Mouse (Mus musculus) midbrain, embryonic 14.5 days (tissue): ENCODE measurements around the gene Mapkapk2. TPM values are rescaled to one million over a fixed set of nuclear protein-coding genes. Genes with fewer than 3 reads are reported as not detected.
"Not testable (repeated sequence)": the region's sequence is repeated elsewhere in the genome, so short reads cannot be mapped to it uniquely, and the experiment has no call there.

ENCODE experiments used
- ATAC-seq: fragments of 200-750 bp; cut with Nextera tagmentation; 2 replicates; pipeline ENCODE4 v1.8.0; 2017; ENCODE audit warnings: moderate number of reproducible peaks, moderate library complexity; ENCODE audit not compliant: low FRiP score, low TSS enrichment
- DNase-seq: peaks from one replicate; pipeline ENCODE4 v3.0.0-alpha.2; 2015
- H3K27ac ChIP-seq: fragments of 300-500 bp; sonication (generic); replicated peaks from 2 replicates; pipeline ENCODE4 v1.5.1; 2014; ENCODE audit warnings: mild to moderate bottlenecking, low read depth, low read length, moderate library complexity
- H3K27me3 ChIP-seq: fragments of 300-500 bp; sonication (generic); 2 replicates; pipeline ENCODE4 v1.6.1; 2014; ENCODE audit warnings: low read length, control low read depth, mixed read lengths; ENCODE audit not compliant: control insufficient read depth, insufficient read depth
- H3K36me3 ChIP-seq: fragments of 300-500 bp; sonication (generic); 2 replicates; pipeline ENCODE4 v1.6.1; 2014; ENCODE audit warnings: low read length, control low read depth; ENCODE audit not compliant: control insufficient read depth, insufficient read depth
- H3K4me1 ChIP-seq: fragments of 300-500 bp; sonication (generic); 2 replicates; pipeline ENCODE4 v1.6.1; 2014; ENCODE audit warnings: mild to moderate bottlenecking, antibody characterized with exemption, low read length, control low read depth; ENCODE audit not compliant: control insufficient read depth, insufficient read depth
- H3K4me2 ChIP-seq: fragments of 300-500 bp; sonication (generic); 2 replicates; pipeline ENCODE4 v1.6.1; 2014; ENCODE audit warnings: mild to moderate bottlenecking, low read length, moderate library complexity
- H3K4me3 ChIP-seq: fragments of 300-500 bp; sonication (generic); replicated peaks from 2 replicates; pipeline ENCODE4 v1.5.1; 2014; ENCODE audit warnings: low read depth, low read length
- H3K9ac ChIP-seq: fragments of 300-500 bp; sonication (generic); replicated peaks from 2 replicates; pipeline ENCODE4 v1.6.1; 2014; ENCODE audit warnings: mild to moderate bottlenecking, low read length, moderate library complexity
- H3K9me3 ChIP-seq: fragments of 300-500 bp; sonication (generic); 2 replicates; pipeline ENCODE4 v1.6.1; 2016; ENCODE audit warnings: low read length, control low read depth, mixed read lengths; ENCODE audit not compliant: control insufficient read depth
- WGBS: fragments of 180-500 bp; shearing (Covaris S2); extraction: QIAGEN DNeasy Blood & Tissue Kit; methylation state at CpG from one replicate; pipeline ENCODE4 v1.1.7; 2014; 5-methylcytosine and 5-hydroxymethylcytosine counted together
- polyA plus RNA-seq: library from polyadenylated mRNA; unstranded; fragments of >200 nt; fragmentation: Nextera tagmentation; extraction: Ambion mirVana; gene quantifications from 2 replicates; pipeline ENCODE4 v1.2.1, GENCODE M21; 2014

Gene Mapkapk2
- 25.0 and 35.0 TPM in 2 replicates for polyA plus RNA-seq

GRCm38 (mm10) chr1:131097700-131098094 lies at the start of gene Mapkapk2:
Mapkapk2 (minus strand) TSS chr1:131097826.
- no peaks in the 10 kb centered on the region for H3K27me3 ChIP-seq
- H3K36me3 ChIP-seq = no peaks in the 10 kb centered on the region
- peak within 1 kb of the TSS; percentile 80 for H3K4me2 ChIP-seq
- H3K9ac ChIP-seq = peak within 1 kb of the TSS; percentile 86
- ATAC-seq (peak; percentile 93), DNase-seq (peak; percentile 97)
- peak within 1 kb of the TSS; percentile 82 for H3K27ac ChIP-seq
- H3K4me3 ChIP-seq = peak within 1 kb of the TSS; percentile 90
- no peaks in the 10 kb centered on the region for H3K9me3 ChIP-seq
- WGBS = under 1% methylated on average over 32 of the region's 32 CpGs
- H3K4me1 ChIP-seq = peaks cover 18% of the 10 kb centered on the region

- Histone ChIP-seq H3K27me3 (no peaks in the 10 kb centered on the region), H3K4me3 (no peak overlapping the region), H3K27ac (no peak overlapping the region), H3K4me2 (no peak overlapping the region), H3K9me3 (no peaks in the 10 kb centered on the region), H3K36me3 (no peaks in the 10 kb centered on the region), H3K4me1 (no peaks in the 10 kb centered on the region), H3K9ac (no peak overlapping the region)
- DNase-seq = no peak
- no peak for ATAC-seq
- 90% methylated on average over 3 of the region's 3 CpGs for WGBS
Observed at GRCm38 (mm10) chr1:131146181-131146614, 48.6 kb upstream of the Mapkapk2 start.

DNA sequence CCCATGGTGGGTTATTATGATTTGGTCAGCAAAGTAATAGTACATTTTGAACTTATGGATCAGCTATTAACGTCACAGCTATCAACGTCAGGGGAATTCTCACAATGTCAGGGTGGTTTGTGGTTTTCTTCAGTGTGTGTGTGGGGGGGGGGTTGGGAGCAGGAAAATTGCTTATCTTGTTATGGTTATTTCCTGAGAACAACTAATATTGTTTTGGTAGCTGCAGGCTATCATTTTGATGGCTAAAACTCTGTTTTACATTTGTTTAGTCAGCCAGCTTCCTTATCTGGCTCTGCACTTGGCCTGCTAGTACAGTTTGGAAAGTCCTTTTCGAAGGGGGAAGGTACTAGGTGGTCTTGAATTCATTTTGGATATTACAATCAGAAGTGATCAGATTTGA lies 47.6 kb upstream of the Mapkapk2 start:
- H3K4me2 ChIP-seq, H3K4me1 ChIP-seq, DNase-seq, ATAC-seq, H3K9ac ChIP-seq, H3K27ac ChIP-seq, H3K27me3 ChIP-seq, H3K9me3 ChIP-seq, H3K36me3 ChIP-seq, H3K4me3 ChIP-seq: not testable (repeated sequence)
- 88% methylated on average over 3 of the region's 3 CpGs for WGBS

GRCm38 (mm10) chr1:131142472-131142871 lies 44.8 kb upstream of the Mapkapk2 start:
- H3K27ac ChIP-seq = no peak overlapping the region
- no peaks in the 10 kb centered on the region for H3K9me3 ChIP-seq
- WGBS = 78% methylated on average over 1 of the region's 1 CpGs
- no peak overlapping the region for H3K4me3 ChIP-seq
- no peak overlapping the region for H3K9ac ChIP-seq
- ATAC-seq (no peak), DNase-seq (no peak)
- H3K36me3 ChIP-seq = no peaks in the 10 kb centered on the region
- no peaks in the 10 kb centered on the region for H3K27me3 ChIP-seq
- 0 out of 2 replicates have a peak, but pooled peaks cover 5% of the 10 kb centered on the region for H3K4me1 ChIP-seq
- no peak overlapping the region for H3K4me2 ChIP-seq

- H3K27ac ChIP-seq = no peak overlapping the region
- WGBS = 75% methylated on average over 2 of the region's 2 CpGs
- no peaks in the 10 kb centered on the region for H3K9me3 ChIP-seq
- H3K36me3 ChIP-seq = no peaks in the 10 kb centered on the region
- ATAC-seq (no peak), DNase-seq (no peak)
- no peak overlapping the region for H3K9ac ChIP-seq
- H3K27me3 ChIP-seq = no peaks in the 10 kb centered on the region
- no peak overlapping the region for H3K4me3 ChIP-seq
- H3K4me2 ChIP-seq = no peak overlapping the region
- H3K4me1 ChIP-seq = peaks cover 11% of the 10 kb centered on the region
Observed at GRCm38 (mm10) chr1:131141449-131141848, 43.8 kb upstream of the Mapkapk2 start.

DNA sequence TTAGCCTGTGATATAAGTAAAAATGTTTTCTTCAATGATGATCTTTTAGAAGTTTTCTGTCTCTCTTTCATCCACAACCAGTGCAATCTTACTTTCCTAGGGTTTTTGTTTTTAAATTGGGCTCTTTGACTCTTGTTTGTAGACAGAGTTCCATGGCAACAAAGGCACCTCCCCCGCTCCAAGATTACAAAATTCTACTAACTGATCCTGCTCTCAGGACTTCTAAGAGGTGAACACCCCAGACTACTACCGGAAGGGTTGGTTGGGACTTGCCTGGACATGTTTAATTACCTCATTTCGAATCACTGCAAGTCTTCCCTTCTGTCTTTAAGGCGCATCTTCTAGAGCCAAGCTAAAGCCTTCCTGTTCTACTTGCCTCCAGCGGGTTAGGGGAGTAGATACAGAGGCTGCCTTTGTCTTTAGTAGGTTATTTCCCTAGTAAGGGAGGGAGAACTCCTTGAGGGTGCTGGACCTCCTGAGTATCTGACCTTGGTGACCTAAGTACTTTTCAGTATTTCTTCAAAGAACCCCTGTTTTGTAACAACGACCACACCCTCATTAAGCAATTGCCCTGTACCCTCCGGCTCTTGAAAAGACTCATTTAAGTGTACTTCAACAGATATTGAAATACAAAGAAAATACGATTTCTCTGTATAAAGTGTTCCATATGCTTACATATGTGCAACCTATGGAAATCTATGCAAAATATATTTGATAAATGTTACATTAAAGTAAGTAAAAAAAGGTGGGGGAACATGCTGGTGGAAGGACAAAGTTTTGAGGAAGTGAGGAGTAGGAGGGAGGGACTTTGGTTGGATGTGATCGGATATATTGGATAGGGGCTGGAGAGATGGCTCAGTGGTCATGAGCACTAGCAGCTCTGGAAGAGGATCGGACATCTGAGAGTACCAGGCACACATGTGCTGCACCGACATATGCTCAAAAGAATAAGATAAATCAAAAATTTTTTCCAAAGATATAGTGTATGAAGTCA lies 41.8 kb upstream of the Mapkapk2 start:
- Histone ChIP-seq H3K27ac (peak overlapping the region; percentile 93; the same call in 1 of the 2 replicates), H3K4me3 (peak overlapping the region; percentile 80), H3K27me3 (no peaks in the 10 kb centered on the region), H3K4me2 (peak overlapping the region; percentile 85), H3K9ac (no peak overlapping the region; the same call in 1 of the 2 replicates), H3K36me3 (no peaks in the 10 kb centered on the region), H3K9me3 (no peaks in the 10 kb centered on the region), H3K4me1 (peaks cover 29% of the 10 kb centered on the region)
- DNase-seq = no peak
- no peak for ATAC-seq
- WGBS = 79% methylated on average over 11 of the region's 11 CpGs

DNA sequence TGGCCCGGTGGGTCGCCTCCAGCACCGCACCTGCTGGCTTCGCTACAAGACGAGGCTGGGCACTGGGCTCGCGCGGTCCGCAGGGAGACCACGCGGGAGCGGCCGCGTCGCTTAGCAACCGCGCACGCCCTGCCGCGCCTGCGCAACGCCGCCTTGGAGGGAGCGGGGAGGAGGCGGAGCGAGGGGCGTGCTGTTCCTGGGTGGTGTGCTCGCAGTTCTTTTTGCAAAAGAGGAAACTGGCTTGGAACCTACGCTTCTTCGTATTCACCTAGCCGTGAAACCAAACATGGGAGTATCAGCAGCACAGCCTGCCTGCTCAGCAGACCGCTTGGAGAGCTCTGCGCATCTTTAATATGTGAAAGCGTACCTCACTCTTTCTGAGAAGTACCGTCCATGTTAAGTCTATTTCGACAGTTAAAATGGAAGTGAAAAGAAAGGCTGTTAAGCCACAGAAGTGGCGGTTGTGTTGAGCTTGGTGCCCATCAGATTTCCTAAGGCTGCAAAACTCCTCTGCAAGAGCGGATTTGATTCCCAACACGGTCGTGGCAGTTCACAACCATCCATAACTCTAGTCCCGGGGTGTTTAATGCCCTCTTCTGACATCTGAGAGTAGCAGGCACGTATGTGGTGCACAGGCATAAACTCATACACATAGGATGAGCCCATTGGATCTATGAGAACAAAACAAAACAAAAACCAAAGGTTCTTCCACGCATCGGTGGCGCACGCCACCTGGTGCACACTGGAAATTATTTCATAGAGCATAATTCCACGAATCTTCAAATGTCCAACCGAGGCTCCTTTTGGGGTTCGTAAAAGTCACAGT lies 40.8 kb upstream of the Mapkapk2 start, which contains the start of gene Dyrk3:
Gene Dyrk3 (minus strand): TSS at position 150 of the 826 bp plus-strand sequence.
- ATAC-seq = peak; percentile 97
- H3K27me3 ChIP-seq = no peaks in the 10 kb centered on the region
- DNase-seq = peak; percentile 98
- H3K4me1 ChIP-seq = peaks cover 34% of the 10 kb centered on the region
- peak within 1 kb of the TSS; percentile 85 for H3K4me2 ChIP-seq
- H3K9me3 ChIP-seq = no peaks in the 10 kb centered on the region
- H3K4me3 ChIP-seq = peak within 1 kb of the TSS; percentile 80
- H3K36me3 ChIP-seq = no peaks in the 10 kb centered on the region
- 5% methylated on average over 49 of the region's 49 CpGs for WGBS
- H3K9ac ChIP-seq = peak within 1 kb of the TSS; percentile 74
- H3K27ac ChIP-seq = peak within 1 kb of the TSS; percentile 93

DNA sequence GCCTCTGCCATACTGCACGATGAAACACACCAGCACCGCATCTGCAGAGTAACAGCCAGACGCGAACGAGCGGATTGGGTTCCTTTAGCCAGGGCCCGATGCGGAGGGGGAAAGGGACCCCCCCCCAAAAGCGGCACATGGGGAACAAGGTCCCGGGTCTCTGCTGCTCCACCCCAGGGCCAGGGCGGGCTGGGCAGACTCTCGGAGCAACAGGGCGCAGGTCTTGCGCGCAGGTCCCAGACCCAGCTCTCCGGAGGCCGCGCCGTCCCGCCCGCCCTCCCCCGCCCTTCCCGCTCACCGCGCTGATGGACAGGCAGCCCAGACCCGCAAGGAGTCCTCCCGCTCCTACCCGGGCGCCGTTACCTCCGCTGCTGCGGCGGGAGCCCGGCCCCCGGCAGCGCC lies 40.1 kb upstream of the Mapkapk2 start:
- ATAC-seq = peak; percentile 89
- peak overlapping the region; percentile 85 for H3K4me2 ChIP-seq
- WGBS = under 1% methylated on average over 31 of the region's 36 CpGs
- H3K27me3 ChIP-seq = no peaks in the 10 kb centered on the region
- H3K9ac ChIP-seq = peak overlapping the region; percentile 74
- no peaks in the 10 kb centered on the region for H3K36me3 ChIP-seq
- no peaks in the 10 kb centered on the region for H3K9me3 ChIP-seq
- no peak for DNase-seq
- peak overlapping the region; percentile 93 for H3K27ac ChIP-seq
- H3K4me1 ChIP-seq = peaks cover 34% of the 10 kb centered on the region
- peak overlapping the region; percentile 80 for H3K4me3 ChIP-seq
